Mouse (Mus musculus) forelimb bud, embryonic 11.5 days (tissue): ENCODE measurements around the gene Gcg.

Source experiments
- DNase-seq: peaks from one replicate; pipeline ENCODE4 v3.0.0-alpha.2; 2012; ENCODE audit warnings: low read depth, low spot score

The Gcg gene

GRCm38 (mm10) chr2:62483550-62483949, at the start of gene Gcg:
Gene Gcg, minus strand, starts transcription at chr2:62483650.
- DNase-seq, result no peak

GRCm38 (mm10) chr2:62531065-62531464, 47.6 kb upstream of the Gcg start:
- no peak for DNase-seq

- no peak for DNase-seq
Observed at GRCm38 (mm10) chr2:62526399-62526798, 42.9 kb upstream of the Gcg start.

GRCm38 (mm10) chr2:62517790-62518189, 34.3 kb upstream of the Gcg start:
- no peak for DNase-seq

- no peak for DNase-seq
Observed at GRCm38 (mm10) chr2:62514477-62514876, 31.0 kb upstream of the Gcg start.

GRCm38 (mm10) chr2:62513477-62513876, 30.0 kb upstream of the Gcg start:
- DNase-seq, result no peak

GRCm38 (mm10) chr2:62507130-62507529, 23.7 kb upstream of the Gcg start:
- DNase-seq, result no peak

GRCm38 (mm10) chr2:62506441-62506840, 23.0 kb upstream of the Gcg start:
- DNase-seq, result no peak

GRCm38 (mm10) chr2:62504269-62504796, 20.9 kb upstream of the Gcg start:
- no peak for DNase-seq

- no peak for DNase-seq
Observed at GRCm38 (mm10) chr2:62503326-62503725, 19.9 kb upstream of the Gcg start.

GRCm38 (mm10) chr2:62502516-62502915, 19.1 kb upstream of the Gcg start:
- DNase-seq, result no peak

GRCm38 (mm10) chr2:62498821-62499220, 15.4 kb upstream of the Gcg start:
- DNase-seq, result no peak

- no peak for DNase-seq
Observed at GRCm38 (mm10) chr2:62498086-62498485, 14.6 kb upstream of the Gcg start.

GRCm38 (mm10) chr2:62497333-62498002, 14.0 kb upstream of the Gcg start:
- no peak for DNase-seq

GRCm38 (mm10) chr2:62495407-62495806, 12.0 kb upstream of the Gcg start:
- DNase-seq, result no peak

- no peak for DNase-seq
Observed at GRCm38 (mm10) chr2:62489832-62490231, 6.4 kb upstream of the Gcg start.

- DNase-seq, result no peak
Observed at GRCm38 (mm10) chr2:62484906-62485305, 1.5 kb upstream of the Gcg start.

GRCm38 (mm10) chr2:62480285-62481198, 2.9 kb downstream of the Gcg start:
- DNase-seq, result no peak

- DNase-seq, result no peak
Observed at GRCm38 (mm10) chr2:62469551-62469950, 13.9 kb downstream of the Gcg start.

GRCm38 (mm10) chr2:62463287-62463686, 20.2 kb downstream of the Gcg start:
- no peak for DNase-seq

- no peak for DNase-seq
Observed at GRCm38 (mm10) chr2:62462174-62462573, 21.3 kb downstream of the Gcg start.

GRCm38 (mm10) chr2:62460815-62461450, 22.5 kb downstream of the Gcg start:
- no peak for DNase-seq
